Mouse (Mus musculus) CD4-positive, CD25-positive, alpha-beta regulatory T cell, adult 2 months (primary cell): ENCODE data around the gene Spaca6.
A peak's percentile ranks its signal among the peaks of the same experiment; 100 is the strongest.
"Not testable (repeated sequence)": the region's sequence is repeated elsewhere in the genome, so short reads cannot be mapped to it uniquely, and the experiment has no call there.

ENCODE experiments used
- DNase-seq: peaks from one replicate; pipeline ENCODE4 v3.0.0-alpha.2; 2012; ENCODE audit warnings: low read depth, low spot score

Gene Spaca6

GRCm38 (mm10) chr17:17843534-17844261 is 16.7 kb downstream of the Spaca6 start:
- DNase-seq: no peak

- not testable (repeated sequence) for DNase-seq
Measured at GRCm38 (mm10) chr17:17844606-17845005, 17.6 kb downstream of the Spaca6 start.

GRCm38 (mm10) chr17:17845187-17846027 is 18.4 kb downstream of the Spaca6 start:
- peak; percentile 45 for DNase-seq

- DNase-seq: no peak
Measured at GRCm38 (mm10) chr17:17848988-17849387, 22.0 kb downstream of the Spaca6 start.

GRCm38 (mm10) chr17:17849906-17850712 is 23.2 kb downstream of the Spaca6 start:
- DNase-seq: no peak

- no peak for DNase-seq
Measured at GRCm38 (mm10) chr17:17855064-17855838, 28.3 kb downstream of the Spaca6 start, which contains the start of gene Has1. TSS of gene Has1 (minus strand) at chr17:17855205.

- no peak for DNase-seq
Measured at GRCm38 (mm10) chr17:17856612-17857011, 29.7 kb downstream of the Spaca6 start.

- no peak for DNase-seq
Measured at GRCm38 (mm10) chr17:17857446-17857845, 30.5 kb downstream of the Spaca6 start.

GRCm38 (mm10) chr17:17860110-17860509 is 33.2 kb downstream of the Spaca6 start:
- peak; percentile 32 for DNase-seq

- DNase-seq: no peak
Measured at GRCm38 (mm10) chr17:17862360-17862759, 35.4 kb downstream of the Spaca6 start.

GRCm38 (mm10) chr17:17865168-17865567 is 38.2 kb downstream of the Spaca6 start:
- DNase-seq: no peak

- DNase-seq: no peak
Measured at GRCm38 (mm10) chr17:17866801-17867469, 40.0 kb downstream of the Spaca6 start.

- no peak for DNase-seq
Measured at GRCm38 (mm10) chr17:17870892-17871550, 44.1 kb downstream of the Spaca6 start.

- DNase-seq: no peak
Measured at GRCm38 (mm10) chr17:17871697-17872096, 44.7 kb downstream of the Spaca6 start.

- no peak for DNase-seq
Measured at GRCm38 (mm10) chr17:17879347-17879746, 52.4 kb downstream of the Spaca6 start.

GRCm38 (mm10) chr17:17882672-17883071 is 55.7 kb downstream of the Spaca6 start:
- no peak for DNase-seq

GRCm38 (mm10) chr17:17883840-17884239 is 56.9 kb downstream of the Spaca6 start, which contains the start of gene Fpr1:
TSS of gene Fpr1 (minus strand) at chr17:17883940.
- no peak for DNase-seq

- DNase-seq: no peak
Measured at GRCm38 (mm10) chr17:17887774-17888248, 60.9 kb downstream of the Spaca6 start, which contains the start of the genes Fpr2 and Fpr3. TSS of gene Fpr2 (plus strand) at chr17:17887824. TSS of gene Fpr3 (plus strand) at chr17:17887852.

GRCm38 (mm10) chr17:17889732-17890425 is 62.9 kb downstream of the Spaca6 start:
- no peak for DNase-seq
